Mouse (Mus musculus) erythroblast, embryonic 14.5 days (primary cell): ENCODE measurements around the gene Mylk3.

Experiments
- GATA1 ChIP-seq: IDR thresholded peaks from 2 replicates; pipeline ENCODE4 v1.6.1; 2012; ENCODE audit warnings: low read length, inconsistent platforms, mixed read lengths
- TAL1 ChIP-seq: IDR thresholded peaks from 3 replicates; pipeline ENCODE4 v1.6.1; 2012; ENCODE audit warnings: low read length, inconsistent platforms, mixed read lengths

- TF ChIP-seq TAL1: no peak
- no peak for TF ChIP-seq GATA1
These were observed 49.8 kb downstream of the Mylk3 start for GRCm38 (mm10) chr8:85336211-85336933.
